8 mouse cellular contexts compared by ENCODE assay signal in genomic region chr13:44729424-44729971, GRCm38 (mm10). TPM values are rescaled to one million over a fixed set of nuclear protein-coding genes. Genes with fewer than 3 reads are reported as not detected.
DNase-seq lines count a peak whose midpoint lies in the region; ATAC-seq and TF ChIP-seq lines count a peak whose summit lies in the region.

TSS of gene Jarid2 (plus strand) at chr13:44729474.

- peak within 1 kb of the TSS; percentile 86 for H3K4me3 ChIP-seq in G1E (ENCODE audit: low read depth, low read length)
- H3K4me3 ChIP-seq in brown adipose tissue, adult 24 weeks (ENCODE audit: insufficient read depth, low read depth, low read length), result peak within 1 kb of the TSS; percentile 65
- H3K4me3 ChIP-seq in forebrain, embryonic 14.5 days (ENCODE audit: low read depth, low read length), result peak within 1 kb of the TSS; percentile 73
- peak within 1 kb of the TSS; percentile 78 for H3K4me3 ChIP-seq in lung, postnatal 0 days (ENCODE audit: low read depth, low read length)

- WGBS in forebrain, embryonic 14.5 days, result 4% methylated on average over 31 of the region's 31 CpGs
- 4% methylated on average over 29 of the region's 31 CpGs for WGBS in lung, postnatal 0 days

- peak within 1 kb of the TSS; percentile 61 for H3K27ac ChIP-seq in brown adipose tissue, adult 24 weeks (replicated peaks; ENCODE audit: low read depth, low read length)
- H3K27ac ChIP-seq in forebrain, embryonic 14.5 days (ENCODE audit: low read depth, low read length), result peak within 1 kb of the TSS; percentile 80
- H3K27ac ChIP-seq in lung, postnatal 0 days (ENCODE audit: low read length), result peak within 1 kb of the TSS; percentile 95

- H3K36me3 ChIP-seq in G1E (replicated peaks), result peaks cover 7% of the 10 kb centered on the region
- no peaks in the 10 kb centered on the region for H3K36me3 ChIP-seq in forebrain, embryonic 14.5 days (ENCODE audit: control insufficient read depth, insufficient read depth, low read length)
- no peaks in the 10 kb centered on the region for H3K36me3 ChIP-seq in lung, postnatal 0 days (ENCODE audit: insufficient read depth, low read length)

- ATAC-seq in G1E (ENCODE audit: extremely low read depth, insufficient number of reproducible peaks, low FRiP score, poor library complexity, severe bottlenecking), result no peak
- ATAC-seq in forebrain, embryonic 14.5 days, result no peak
- no peak for ATAC-seq in lung, postnatal 0 days

- peak within 1 kb of the TSS; percentile 95 for H3K4me2 ChIP-seq in forebrain, embryonic 14.5 days (ENCODE audit: low read length)
- peak within 1 kb of the TSS; percentile 96 for H3K4me2 ChIP-seq in lung, postnatal 0 days (replicated peaks; ENCODE audit: low read depth, low read length)

- H3K9ac ChIP-seq in forebrain, embryonic 14.5 days (ENCODE audit: low read length), result peak within 1 kb of the TSS; percentile 79
- peak within 1 kb of the TSS; percentile 71 for H3K9ac ChIP-seq in lung, postnatal 0 days (replicated peaks; ENCODE audit: low read depth)

- TF ChIP-seq CTCF in G1E (IDR thresholded peaks at IDR 0.05; ENCODE audit: low read depth, low read length), result no peak
- TF ChIP-seq CTCF in lung, postnatal 0 days (IDR thresholded peaks at IDR 0.05), result no peak

- no peaks in the 10 kb centered on the region for H3K9me3 ChIP-seq in G1E (replicated peaks)
- H3K9me3 ChIP-seq in forebrain, embryonic 14.5 days (replicated peaks; ENCODE audit: control insufficient read depth, low read length), result no peaks in the 10 kb centered on the region
- H3K9me3 ChIP-seq in lung, postnatal 0 days (ENCODE audit: low read length), result no peaks in the 10 kb centered on the region

- TF ChIP-seq EP300 in lung, postnatal 0 days (IDR thresholded peaks at IDR 0.05), result no peak

- peak; percentile 24 for DNase-seq in G1E (ENCODE audit: low spot score)
- DNase-seq in forebrain, embryonic 14.5 days (ENCODE audit: low spot score), result peak; percentile 28
- DNase-seq in heart, postnatal 4 days, result peak; percentile 61
- DNase-seq in layer of hippocampus, adult 8-10 months (ENCODE audit: low spot score in 2 of 2), result peak; percentile 12 to 14
- DNase-seq in lung, postnatal 0 days (ENCODE audit: low spot score), result peak; percentile 35
- DNase-seq in ovary, postnatal 14 days (ENCODE audit: low spot score), result peak; percentile 31
- DNase-seq in urinary bladder, postnatal 36 days (ENCODE audit: low spot score in 2 of 2), result peak; percentile 32 to 39

- no peaks in the 10 kb centered on the region for H3K27me3 ChIP-seq in G1E (ENCODE audit: insufficient read depth, low read length)
- no peaks in the 10 kb centered on the region for H3K27me3 ChIP-seq in forebrain, embryonic 14.5 days (replicated peaks; ENCODE audit: control insufficient read depth, insufficient read depth, low read length)
- no peaks in the 10 kb centered on the region for H3K27me3 ChIP-seq in lung, postnatal 0 days (replicated peaks; ENCODE audit: insufficient read depth, low read length)

- H3K4me1 ChIP-seq in G1E (ENCODE audit: insufficient read depth, low read depth, low read length), result peaks cover 32% of the 10 kb centered on the region
- H3K4me1 ChIP-seq in brown adipose tissue, adult 24 weeks (ENCODE audit: control insufficient read depth, insufficient read depth, insufficient read length, low read length), result peaks cover 2% of the 10 kb centered on the region; the same call in 1 of the 2 replicates
- peaks cover 9% of the 10 kb centered on the region; the same call in 1 of the 2 replicates for H3K4me1 ChIP-seq in forebrain, embryonic 14.5 days (ENCODE audit: control insufficient read depth, insufficient read depth, low read length)
- H3K4me1 ChIP-seq in lung, postnatal 0 days (ENCODE audit: insufficient read depth, low read depth, low read length), result no peaks in the 10 kb centered on the region

RNA-seq across cellular contexts. Expression of gene Jarid2, which starts in this region (rescaled TPM):
- 93.6 and 104 TPM in 2 replicates for total RNA-seq in G1E (2014; fragmentation: Nextera tagmentation)
- total RNA-seq in G1E (2017), result 23.4 and 29.9 TPM in 2 replicates
- polyA plus RNA-seq in G1E (2012), result 39.5 and 42.3 TPM in 2 replicates
- polyA plus RNA-seq in brown adipose tissue, adult 24 weeks (2012; ENCODE audit: insufficient read depth, insufficient read length, missing spikeins), result 9.6 and 10.2 TPM in 2 replicates
- polyA plus RNA-seq in forebrain, embryonic 14.5 days (2014; fragmentation: Nextera tagmentation; extraction: Ambion mirVana), result 16.4 and 20.5 TPM in 2 replicates
- 10 to 100 TPM; 45.2 to 53.1 TPM for total RNA-seq in heart, postnatal 4 days (2021)
- 10 to 100 TPM; 26.2 to 32.8 (median 31.4) TPM for total RNA-seq in layer of hippocampus, adult 8-10 months (2022)
- polyA plus RNA-seq in lung, postnatal 0 days (2015; fragmentation: Nextera tagmentation; extraction: Ambion mirVana), result 10.0 and 12.3 TPM in 2 replicates
